Mouse (Mus musculus): ENCODE data around the gene Hist1h4i.

- TF ChIP-seq CTCF (IDR thresholded peaks at IDR 0.05; ENCODE audit: borderline replicate concordance, extremely low read depth, insufficient read depth, insufficient read length) (no peak), POLR2A (IDR thresholded peaks at IDR 0.05; ENCODE audit: borderline replicate concordance, extremely low read depth, insufficient read depth, insufficient read length, poor library complexity, severe bottlenecking) (no peak)
Measured at GRCm38 (mm10) chr13:22053754-22054153, 12.6 kb upstream of the Hist1h4i start.

All from brain, embryonic 14.5 days (tissue).